Mouse (Mus musculus): Measurements from ENCODE around the gene Mfsd11.

DNA sequence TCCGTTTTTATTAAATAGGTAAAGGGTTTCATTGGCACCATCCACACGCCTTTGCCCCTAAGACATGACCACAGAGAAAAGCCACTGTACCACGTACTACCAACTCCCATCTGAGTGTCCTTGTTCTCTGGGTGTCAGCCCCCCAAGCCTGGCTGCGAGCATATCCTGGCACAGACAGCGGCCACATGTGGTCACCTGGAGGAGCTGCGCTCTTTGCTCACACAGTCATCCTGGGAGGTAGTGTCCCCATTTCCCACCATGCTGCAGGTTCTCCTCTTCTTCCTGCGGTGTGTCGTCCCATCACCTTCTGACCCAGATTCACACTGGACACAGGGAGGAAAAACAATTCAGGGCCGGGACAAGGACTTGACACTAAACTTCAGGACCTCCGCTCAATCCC, 14.8 kb upstream of the Mfsd11 start:
- TF ChIP-seq CTCF (IDR thresholded peaks at IDR 0.05; ENCODE audit: insufficient read depth, low read depth, low read length), result no peak
- no peak for TF ChIP-seq POLR2A (IDR thresholded peaks at IDR 0.05; ENCODE audit: insufficient read depth, low read depth, low read length)

Measured in olfactory bulb, adult 2 months (tissue).